Mouse (Mus musculus) v-Abl transformed pro-B cells (cell line): ENCODE data around the gene 1700024P04Rik.
"Not testable (repeated sequence)": the region's sequence is repeated elsewhere in the genome, so short reads cannot be mapped to it uniquely, and the experiment has no call there.

Experiments
- in situ Hi-C, 2 experiments: fragments of 400-800 bp; cut with MboI; formaldehyde crosslinking; loops; one replicate each; pipeline ENCODE4 v1.15.1; 2025; ENCODE audit not compliant: unreplicated experiment in 2 of 2

1700024P04Rik gene

GRCm38 (mm10) chr13:98984465-98984864 is at the start of gene 1700024P04Rik:
TSS of gene 1700024P04Rik (minus strand) at chr13:98984565.
- in situ Hi-C loops, result no loop called here

GRCm38 (mm10) chr13:99031223-99032216 is 47.2 kb upstream of the 1700024P04Rik start:
- in situ Hi-C loops, result no loop called here

- in situ Hi-C loops, result no loop called here
Observed at GRCm38 (mm10) chr13:99030579-99031200, 46.3 kb upstream of the 1700024P04Rik start.

GRCm38 (mm10) chr13:99025268-99025667 is 40.9 kb upstream of the 1700024P04Rik start:
- in situ Hi-C loops, result no loop called here

- in situ Hi-C loops, result no loop called here
Observed at GRCm38 (mm10) chr13:99022036-99022435, 37.7 kb upstream of the 1700024P04Rik start.

- in situ Hi-C loops, result no loop called here
Observed at GRCm38 (mm10) chr13:99021181-99021580, 36.8 kb upstream of the 1700024P04Rik start.

- in situ Hi-C loops, result no loop called here
Observed at GRCm38 (mm10) chr13:99019831-99020669, 35.7 kb upstream of the 1700024P04Rik start.

GRCm38 (mm10) chr13:99018526-99019201 is 34.3 kb upstream of the 1700024P04Rik start:
- in situ Hi-C loops, result no loop called here

GRCm38 (mm10) chr13:99016696-99017095 is 32.3 kb upstream of the 1700024P04Rik start:
- in situ Hi-C loops, result no loop called here

- in situ Hi-C loops, result no loop called here
Observed at GRCm38 (mm10) chr13:99012891-99013290, 28.5 kb upstream of the 1700024P04Rik start.

GRCm38 (mm10) chr13:99008013-99008412 is 23.6 kb upstream of the 1700024P04Rik start:
- in situ Hi-C loops, result no loop called here

- in situ Hi-C loops, result no loop called here
Observed at GRCm38 (mm10) chr13:99006389-99007099, 22.2 kb upstream of the 1700024P04Rik start.

GRCm38 (mm10) chr13:99001652-99002051 is 17.3 kb upstream of the 1700024P04Rik start:
- in situ Hi-C loops, result not testable (repeated sequence)

- in situ Hi-C loops, result no loop called here
Observed at GRCm38 (mm10) chr13:98997025-98997424, 12.7 kb upstream of the 1700024P04Rik start.

GRCm38 (mm10) chr13:98977070-98977785 is 7.1 kb downstream of the 1700024P04Rik start:
- in situ Hi-C loops, result no loop called here

- in situ Hi-C loops, result not testable (repeated sequence)
Observed at GRCm38 (mm10) chr13:98976022-98976421, 8.3 kb downstream of the 1700024P04Rik start.

- in situ Hi-C loops, result no loop called here
Observed at GRCm38 (mm10) chr13:98972090-98972489, 12.3 kb downstream of the 1700024P04Rik start.

- in situ Hi-C loops, result no loop called here
Observed at GRCm38 (mm10) chr13:98971641-98972040, 12.7 kb downstream of the 1700024P04Rik start.

GRCm38 (mm10) chr13:98968517-98968916 is 15.8 kb downstream of the 1700024P04Rik start:
- in situ Hi-C loops, result no loop called here
